Mouse (Mus musculus): ENCODE measurements around the gene 4921524J17Rik. TPM values are rescaled to one million over a fixed set of nuclear protein-coding genes. Genes with fewer than 3 reads are reported as not detected.

The 4921524J17Rik gene
- polyA plus RNA-seq, 1 experiment from 2014 or later = 37.8 TPM

- 5% methylated on average over 6 of the region's 6 CpGs for WGBS
- Histone ChIP-seq H3K36me3 (no peaks in the 10 kb centered on the region), H3K9me3 (replicated peaks) (0 out of 2 replicates have a peak, but pooled peaks cover 3% of the 10 kb centered on the region), H3K27ac (replicated peaks) (peak overlapping the region; percentile 95; the same call in 1 of the 2 replicates), H3K27me3 (ENCODE audit: low read depth, poor library complexity, severe bottlenecking) (peaks cover 11% of the 10 kb centered on the region; the same call in 1 of the 2 replicates), H3K4me3 (peak overlapping the region; percentile 76), H3K4me1 (peaks cover 36% of the 10 kb centered on the region)
- DNase-seq (ENCODE audit: low spot score) = no peak
These were observed 372 bp upstream of the 4921524J17Rik start for GRCm38 (mm10) chr8:85433017-85433393.

- Histone ChIP-seq H3K4me3 (peak overlapping the region; percentile 76), H3K4me1 (peaks cover 45% of the 10 kb centered on the region), H3K27me3 (ENCODE audit: low read depth, poor library complexity, severe bottlenecking) (peaks cover 11% of the 10 kb centered on the region; the same call in 1 of the 2 replicates), H3K9me3 (replicated peaks) (no peaks in the 10 kb centered on the region), H3K27ac (replicated peaks) (peak overlapping the region; percentile 95), H3K36me3 (no peaks in the 10 kb centered on the region)
- 29% methylated on average over 10 of the region's 10 CpGs for WGBS
- DNase-seq (ENCODE audit: low spot score) = no peak
These were observed 1.1 kb downstream of the 4921524J17Rik start for GRCm38 (mm10) chr8:85431281-85432167.

GRCm38 (mm10) chr8:85430801-85431200, 1.8 kb downstream of the 4921524J17Rik start:
- Histone ChIP-seq H3K4me3 (peak overlapping the region; percentile 76), H3K27me3 (ENCODE audit: low read depth, poor library complexity, severe bottlenecking) (peaks cover 11% of the 10 kb centered on the region; the same call in 1 of the 2 replicates), H3K36me3 (peaks cover 2% of the 10 kb centered on the region; the same call in 1 of the 2 replicates), H3K4me1 (peaks cover 44% of the 10 kb centered on the region), H3K9me3 (replicated peaks) (no peaks in the 10 kb centered on the region), H3K27ac (replicated peaks) (0 out of 2 replicates have a peak overlapping the region, but pooled peaks have one; percentile 9)
- WGBS = 16% methylated on average over 3 of the region's 3 CpGs
- DNase-seq (ENCODE audit: low spot score) = peak; percentile 24

GRCm38 (mm10) chr8:85429219-85429618, 3.4 kb downstream of the 4921524J17Rik start:
- H3K9me3 ChIP-seq (replicated peaks) = no peaks in the 10 kb centered on the region
- peaks cover 42% of the 10 kb centered on the region for H3K4me1 ChIP-seq
- H3K36me3 ChIP-seq = peaks cover 5% of the 10 kb centered on the region; the same call in 1 of the 2 replicates
- peaks cover 1% of the 10 kb centered on the region; the same call in 1 of the 2 replicates for H3K27me3 ChIP-seq (ENCODE audit: low read depth, poor library complexity, severe bottlenecking)
- DNase-seq (ENCODE audit: low spot score) = no peak
- H3K27ac ChIP-seq (replicated peaks) = peak overlapping the region; percentile 52; the same call in 1 of the 2 replicates
- H3K4me3 ChIP-seq = peak overlapping the region; percentile 29
- WGBS = 21% methylated on average over 4 of the region's 4 CpGs

- Histone ChIP-seq H3K9me3 (replicated peaks) (no peaks in the 10 kb centered on the region), H3K4me3 (no peak overlapping the region), H3K36me3 (peaks cover 19% of the 10 kb centered on the region), H3K4me1 (peaks cover 37% of the 10 kb centered on the region), H3K27me3 (ENCODE audit: low read depth, poor library complexity, severe bottlenecking) (no peaks in the 10 kb centered on the region), H3K27ac (replicated peaks) (no peak overlapping the region)
- 84% methylated on average over 4 of the region's 4 CpGs for WGBS
- DNase-seq (ENCODE audit: low spot score) = no peak
These were observed 5.6 kb downstream of the 4921524J17Rik start for GRCm38 (mm10) chr8:85427026-85427425.

- Histone ChIP-seq H3K4me3 (no peak overlapping the region), H3K27me3 (ENCODE audit: low read depth, poor library complexity, severe bottlenecking) (no peaks in the 10 kb centered on the region), H3K9me3 (replicated peaks) (no peaks in the 10 kb centered on the region), H3K4me1 (no peaks in the 10 kb centered on the region), H3K36me3 (peaks cover 68% of the 10 kb centered on the region), H3K27ac (replicated peaks) (no peak overlapping the region)
- WGBS = 90% methylated on average over 1 of the region's 1 CpGs
- no peak for DNase-seq (ENCODE audit: low spot score)
These were observed 11.3 kb downstream of the 4921524J17Rik start for GRCm38 (mm10) chr8:85421329-85421728.

- WGBS = 75% methylated on average over 3 of the region's 3 CpGs
- H3K9me3 ChIP-seq (replicated peaks) = no peaks in the 10 kb centered on the region
- no peak for DNase-seq (ENCODE audit: low spot score)
- no peaks in the 10 kb centered on the region for H3K27me3 ChIP-seq (ENCODE audit: low read depth, poor library complexity, severe bottlenecking)
- H3K4me1 ChIP-seq = peaks cover 13% of the 10 kb centered on the region
- no peak overlapping the region for H3K4me3 ChIP-seq
- H3K27ac ChIP-seq (replicated peaks) = no peak overlapping the region
- H3K36me3 ChIP-seq = peaks cover 19% of the 10 kb centered on the region
These were observed 24.1 kb downstream of the 4921524J17Rik start for GRCm38 (mm10) chr8:85408526-85408925.

- H3K27ac ChIP-seq (replicated peaks) = no peak overlapping the region
- peaks cover 13% of the 10 kb centered on the region for H3K4me1 ChIP-seq
- H3K27me3 ChIP-seq (ENCODE audit: low read depth, poor library complexity, severe bottlenecking) = no peaks in the 10 kb centered on the region
- no peak overlapping the region for H3K4me3 ChIP-seq
- WGBS = 68% methylated on average over 7 of the region's 7 CpGs
- H3K36me3 ChIP-seq = peaks cover 19% of the 10 kb centered on the region
- H3K9me3 ChIP-seq (replicated peaks) = no peaks in the 10 kb centered on the region
- no peak for DNase-seq (ENCODE audit: low spot score)
These were observed 24.6 kb downstream of the 4921524J17Rik start for GRCm38 (mm10) chr8:85408053-85408505.

- Histone ChIP-seq H3K4me3 (no peak overlapping the region), H3K27me3 (ENCODE audit: low read depth, poor library complexity, severe bottlenecking) (no peaks in the 10 kb centered on the region), H3K4me1 (peaks cover 13% of the 10 kb centered on the region), H3K9me3 (replicated peaks) (no peaks in the 10 kb centered on the region), H3K36me3 (peaks cover 12% of the 10 kb centered on the region), H3K27ac (replicated peaks) (peak overlapping the region; percentile 63)
- WGBS = 75% methylated on average over 10 of the region's 10 CpGs
- no peak for DNase-seq (ENCODE audit: low spot score)
These were observed 26.7 kb downstream of the 4921524J17Rik start for GRCm38 (mm10) chr8:85405961-85406360.

GRCm38 (mm10) chr8:85405418-85405817, 27.2 kb downstream of the 4921524J17Rik start:
- no peak for DNase-seq (ENCODE audit: low spot score)
- Histone ChIP-seq H3K27ac (replicated peaks) (peak overlapping the region; percentile 63; the same call in 1 of the 2 replicates), H3K9me3 (replicated peaks) (no peaks in the 10 kb centered on the region), H3K27me3 (ENCODE audit: low read depth, poor library complexity, severe bottlenecking) (no peaks in the 10 kb centered on the region), H3K4me3 (no peak overlapping the region), H3K4me1 (peaks cover 13% of the 10 kb centered on the region), H3K36me3 (peaks cover 7% of the 10 kb centered on the region)
- 51% methylated on average over 3 of the region's 3 CpGs for WGBS

- WGBS = 87% methylated on average over 4 of the region's 4 CpGs
- Histone ChIP-seq H3K27me3 (ENCODE audit: low read depth, poor library complexity, severe bottlenecking) (no peaks in the 10 kb centered on the region), H3K4me1 (no peaks in the 10 kb centered on the region), H3K4me3 (no peak overlapping the region), H3K36me3 (no peaks in the 10 kb centered on the region), H3K27ac (replicated peaks) (no peak overlapping the region), H3K9me3 (replicated peaks) (no peaks in the 10 kb centered on the region)
- no peak for DNase-seq (ENCODE audit: low spot score)
These were observed 34.1 kb downstream of the 4921524J17Rik start for GRCm38 (mm10) chr8:85398548-85398947.

- Histone ChIP-seq H3K4me1 (no peaks in the 10 kb centered on the region), H3K4me3 (no peak overlapping the region), H3K36me3 (no peaks in the 10 kb centered on the region), H3K9me3 (replicated peaks) (no peaks in the 10 kb centered on the region), H3K27me3 (ENCODE audit: low read depth, poor library complexity, severe bottlenecking) (no peaks in the 10 kb centered on the region), H3K27ac (replicated peaks) (no peak overlapping the region)
- WGBS = 52% methylated on average over 5 of the region's 5 CpGs
- peak; percentile 45 for DNase-seq (ENCODE audit: low spot score)
These were observed 35.1 kb downstream of the 4921524J17Rik start for GRCm38 (mm10) chr8:85397508-85397907.

Measured in midbrain, embryonic 10.5 days (tissue).